Mouse (Mus musculus): ENCODE results near the gene Tmem50b. TPM values are rescaled to one million over a fixed set of nuclear protein-coding genes. Genes with fewer than 3 reads are reported as not detected.
A peak's percentile ranks its signal among the peaks of the same experiment; 100 is the strongest.
"Not testable (repeated sequence)": the region's sequence is repeated elsewhere in the genome, so short reads cannot be mapped to it uniquely, and the experiment has no call there.

Tmem50b gene
- 50.6 and 54.1 TPM in 2 replicates for polyA plus RNA-seq (2012; rRNA removed)

GRCm38 (mm10) chr16:91597672-91598010 is at the start of gene Tmem50b:
TSS of gene Tmem50b (minus strand) at chr16:91597800.
- H3K4me3 ChIP-seq (ENCODE audit: control insufficient read depth, low read depth, low read length): peak within 1 kb of the TSS; percentile 99
- TF ChIP-seq CTCF (IDR thresholded peaks at IDR 0.05; ENCODE audit: control insufficient read depth, insufficient read depth, insufficient replicate concordance, low read depth, low read length) (no peak), POLR2A (IDR thresholded peaks at IDR 0.05; ENCODE audit: control insufficient read depth, low read depth, low read length) (no peak; the same call in none of the 2 replicates)
- peaks cover 12% of the 10 kb centered on the region for H3K4me1 ChIP-seq (ENCODE audit: control insufficient read depth, insufficient read depth, low read length)
- H3K27me3 ChIP-seq (ENCODE audit: control insufficient read depth, insufficient read depth, low read length): no peaks in the 10 kb centered on the region
- peak within 1 kb of the TSS; percentile 85 for H3K27ac ChIP-seq (ENCODE audit: control insufficient read depth, insufficient read depth, low read depth, low read length)
- H3K36me3 ChIP-seq (ENCODE audit: control insufficient read depth, insufficient read depth, low read length): no peaks in the 10 kb centered on the region

- H3K27ac ChIP-seq (ENCODE audit: control insufficient read depth, insufficient read depth, low read depth, low read length): peak within 1 kb of the TSS; percentile 95
- peak; percentile 90 for TF ChIP-seq POLR2A (IDR thresholded peaks at IDR 0.05; ENCODE audit: control insufficient read depth, low read depth, low read length)
- TF ChIP-seq CTCF (IDR thresholded peaks at IDR 0.05; ENCODE audit: control insufficient read depth, insufficient read depth, insufficient replicate concordance, low read depth, low read length): no peak
- H3K4me3 ChIP-seq (ENCODE audit: control insufficient read depth, low read depth, low read length): peak within 1 kb of the TSS; percentile 91
- H3K36me3 ChIP-seq (ENCODE audit: control insufficient read depth, insufficient read depth, low read length): peaks cover under 1% of the 10 kb centered on the region
- H3K27me3 ChIP-seq (ENCODE audit: control insufficient read depth, insufficient read depth, low read length): no peaks in the 10 kb centered on the region
- peaks cover 5% of the 10 kb centered on the region for H3K4me1 ChIP-seq (ENCODE audit: control insufficient read depth, insufficient read depth, low read length)
Observed at GRCm38 (mm10) chr16:91646681-91647419, 49.2 kb upstream of the Tmem50b start, which contains the start of gene Gart. TSS of gene Gart (minus strand) at chr16:91646952.

- Histone ChIP-seq H3K36me3 (ENCODE audit: control insufficient read depth, insufficient read depth, low read length) (peaks cover under 1% of the 10 kb centered on the region; the same call in 1 of the 2 replicates), H3K27ac (ENCODE audit: control insufficient read depth, insufficient read depth, low read depth, low read length) (peak overlapping the region; percentile 89), H3K4me1 (ENCODE audit: control insufficient read depth, insufficient read depth, low read length) (peaks cover 5% of the 10 kb centered on the region; the same call in 1 of the 2 replicates), H3K27me3 (ENCODE audit: control insufficient read depth, insufficient read depth, low read length) (no peaks in the 10 kb centered on the region), H3K4me3 (ENCODE audit: control insufficient read depth, low read depth, low read length) (peak overlapping the region; percentile 91)
- no peak for TF ChIP-seq CTCF (IDR thresholded peaks at IDR 0.05; ENCODE audit: control insufficient read depth, insufficient read depth, insufficient replicate concordance, low read depth, low read length)
- no peak for TF ChIP-seq POLR2A (IDR thresholded peaks at IDR 0.05; ENCODE audit: control insufficient read depth, low read depth, low read length)
Observed at GRCm38 (mm10) chr16:91645995-91646602, 48.5 kb upstream of the Tmem50b start.

- H3K27ac ChIP-seq (ENCODE audit: control insufficient read depth, insufficient read depth, low read depth, low read length); H3K4me1 ChIP-seq (ENCODE audit: control insufficient read depth, insufficient read depth, low read length); H3K4me3 ChIP-seq (ENCODE audit: control insufficient read depth, low read depth, low read length); H3K27me3 ChIP-seq (ENCODE audit: control insufficient read depth, insufficient read depth, low read length); H3K36me3 ChIP-seq (ENCODE audit: control insufficient read depth, insufficient read depth, low read length): not testable (repeated sequence)
Observed at GRCm38 (mm10) chr16:91645420-91645819, 47.8 kb upstream of the Tmem50b start.

- TF ChIP-seq POLR2A (IDR thresholded peaks at IDR 0.05; ENCODE audit: control insufficient read depth, low read depth, low read length): no peak
- no peak for TF ChIP-seq CTCF (IDR thresholded peaks at IDR 0.05; ENCODE audit: control insufficient read depth, insufficient read depth, insufficient replicate concordance, low read depth, low read length)
- Histone ChIP-seq H3K4me1 (ENCODE audit: control insufficient read depth, insufficient read depth, low read length) (peaks cover 5% of the 10 kb centered on the region; the same call in 1 of the 2 replicates), H3K27ac (ENCODE audit: control insufficient read depth, insufficient read depth, low read depth, low read length) (no peak overlapping the region), H3K4me3 (ENCODE audit: control insufficient read depth, low read depth, low read length) (no peak overlapping the region), H3K36me3 (ENCODE audit: control insufficient read depth, insufficient read depth, low read length) (peaks cover 1% of the 10 kb centered on the region; the same call in 1 of the 2 replicates), H3K27me3 (ENCODE audit: control insufficient read depth, insufficient read depth, low read length) (no peaks in the 10 kb centered on the region)
Observed at GRCm38 (mm10) chr16:91644901-91645300, 47.3 kb upstream of the Tmem50b start.

GRCm38 (mm10) chr16:91640171-91640570 is 42.6 kb upstream of the Tmem50b start:
- H3K4me3 ChIP-seq (ENCODE audit: control insufficient read depth, low read depth, low read length): no peak overlapping the region
- H3K27ac ChIP-seq (ENCODE audit: control insufficient read depth, insufficient read depth, low read depth, low read length): peak overlapping the region; percentile 49; the same call in 1 of the 2 replicates
- TF ChIP-seq POLR2A (IDR thresholded peaks at IDR 0.05; ENCODE audit: control insufficient read depth, low read depth, low read length) (no peak), CTCF (IDR thresholded peaks at IDR 0.05; ENCODE audit: control insufficient read depth, insufficient read depth, insufficient replicate concordance, low read depth, low read length) (no peak)
- no peaks in the 10 kb centered on the region for H3K27me3 ChIP-seq (ENCODE audit: control insufficient read depth, insufficient read depth, low read length)
- no peaks in the 10 kb centered on the region; the same call in 1 of the 2 replicates for H3K4me1 ChIP-seq (ENCODE audit: control insufficient read depth, insufficient read depth, low read length)
- H3K36me3 ChIP-seq (ENCODE audit: control insufficient read depth, insufficient read depth, low read length): peaks cover 5% of the 10 kb centered on the region

GRCm38 (mm10) chr16:91639636-91640035 is 42.0 kb upstream of the Tmem50b start:
- TF ChIP-seq POLR2A (IDR thresholded peaks at IDR 0.05; ENCODE audit: control insufficient read depth, low read depth, low read length): no peak
- no peak for TF ChIP-seq CTCF (IDR thresholded peaks at IDR 0.05; ENCODE audit: control insufficient read depth, insufficient read depth, insufficient replicate concordance, low read depth, low read length)
- H3K4me1 ChIP-seq (ENCODE audit: control insufficient read depth, insufficient read depth, low read length): no peaks in the 10 kb centered on the region; the same call in 1 of the 2 replicates
- peaks cover 6% of the 10 kb centered on the region for H3K36me3 ChIP-seq (ENCODE audit: control insufficient read depth, insufficient read depth, low read length)
- peak overlapping the region; percentile 40; the same call in 1 of the 2 replicates for H3K27ac ChIP-seq (ENCODE audit: control insufficient read depth, insufficient read depth, low read depth, low read length)
- no peaks in the 10 kb centered on the region for H3K27me3 ChIP-seq (ENCODE audit: control insufficient read depth, insufficient read depth, low read length)
- H3K4me3 ChIP-seq (ENCODE audit: control insufficient read depth, low read depth, low read length): no peak overlapping the region

Data from testis, adult 2 months (tissue).